Mouse (Mus musculus) limb, embryonic 10.5 days (tissue): ENCODE results near the gene Stat5b. TPM values are rescaled to one million over a fixed set of nuclear protein-coding genes. Genes with fewer than 3 reads are reported as not detected.
A peak's percentile ranks its signal among the peaks of the same experiment; 100 is the strongest.

Source experiments
- DNase-seq: peaks from one replicate; pipeline ENCODE4 v3.0.0-alpha.2; 2017; ENCODE audit warnings: low spot score
- H3K27ac ChIP-seq: fragments of 300-500 bp; sonication (generic); 2 replicates; pipeline ENCODE4 v1.5.1; 2016; ENCODE audit warnings: mild to moderate bottlenecking
- H3K27me3 ChIP-seq: fragments of 300-500 bp; sonication (generic); 2 replicates; pipeline ENCODE4 v1.6.1; 2016; ENCODE audit warnings: low read depth, mild to moderate bottlenecking; ENCODE audit not compliant: poor library complexity, severe bottlenecking
- H3K36me3 ChIP-seq: fragments of 300-500 bp; sonication (generic); 2 replicates; pipeline ENCODE4 v1.6.1; 2016; ENCODE audit warnings: mild to moderate bottlenecking, moderate library complexity
- H3K4me1 ChIP-seq: fragments of 300-500 bp; sonication (generic); 2 replicates; pipeline ENCODE4 v1.6.1; 2016
- H3K4me3 ChIP-seq: fragments of 300-500 bp; sonication (generic); 2 replicates; pipeline ENCODE4 v1.5.1; 2016; ENCODE audit warnings: mild to moderate bottlenecking, moderate library complexity
- H3K9me3 ChIP-seq: fragments of 300-500 bp; sonication (generic); replicated peaks from 2 replicates; pipeline ENCODE4 v1.6.1; 2016; ENCODE audit warnings: mild to moderate bottlenecking
- WGBS: fragments of 180-500 bp; shearing (Covaris S2); methylation state at CpG from one replicate; pipeline ENCODE4 v1.1.7; 2016; 5-methylcytosine and 5-hydroxymethylcytosine counted together
- polyA plus RNA-seq: library from polyadenylated mRNA; unstranded; fragments of >200 nt; fragmentation: Nextera tagmentation; extraction: Ambion mirVana; gene quantifications from 2 replicates; pipeline ENCODE4 v1.2.1, GENCODE M21; 2016

The Stat5b gene
- polyA plus RNA-seq, 1 experiment from 2014 or later, result 15.6 TPM

DNA sequence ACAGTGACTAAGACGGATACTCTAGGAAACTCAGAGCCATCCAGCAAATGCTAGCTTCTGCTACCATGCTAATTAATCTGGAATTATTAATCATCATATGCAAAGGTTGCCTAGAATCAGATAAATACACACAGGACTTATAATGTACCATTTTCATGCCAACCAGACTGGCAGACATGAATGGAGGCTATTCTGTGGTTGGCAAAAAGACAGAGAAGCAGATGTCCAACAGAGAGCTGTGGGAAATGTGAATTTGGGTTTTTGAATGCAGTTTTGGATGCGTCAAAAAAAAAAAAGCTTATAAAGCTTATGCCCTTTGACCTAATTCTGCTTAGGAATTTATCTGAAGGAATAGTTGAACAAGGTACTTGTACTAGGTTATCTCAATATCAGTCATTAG is 64.8 kb downstream of the Stat5b start:
- H3K36me3 ChIP-seq, result peaks cover 35% of the 10 kb centered on the region
- H3K4me1 ChIP-seq, result peaks cover 28% of the 10 kb centered on the region
- DNase-seq, result no peak
- no peaks in the 10 kb centered on the region for H3K9me3 ChIP-seq
- H3K27me3 ChIP-seq, result no peaks in the 10 kb centered on the region
- no peak overlapping the region for H3K27ac ChIP-seq
- no peak overlapping the region for H3K4me3 ChIP-seq
- WGBS, result 93% methylated on average over 2 of the region's 2 CpGs

DNA sequence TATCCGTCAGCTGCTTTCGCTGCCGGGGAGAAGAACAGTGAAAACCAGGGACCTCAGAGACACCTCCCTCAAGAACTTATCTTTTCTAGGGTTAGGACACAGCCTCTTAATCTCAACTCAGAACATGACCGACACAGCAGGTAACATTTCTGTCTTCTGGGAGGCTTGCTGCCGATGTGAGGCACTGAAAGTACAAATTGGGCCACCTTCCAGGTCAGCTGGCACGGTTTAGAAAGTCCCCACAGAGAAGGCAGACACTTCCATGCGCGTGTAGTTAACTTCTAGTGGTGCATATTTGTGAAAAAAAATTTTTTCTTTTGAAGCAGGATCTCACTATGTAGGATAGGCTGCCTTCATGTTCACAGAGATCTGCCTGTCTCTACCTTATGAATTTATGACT is 66.2 kb downstream of the Stat5b start:
- WGBS, result 90% methylated on average over 8 of the region's 8 CpGs
- Histone ChIP-seq H3K9me3 (no peaks in the 10 kb centered on the region), H3K27me3 (no peaks in the 10 kb centered on the region), H3K4me1 (peaks cover 24% of the 10 kb centered on the region), H3K36me3 (peaks cover 31% of the 10 kb centered on the region), H3K27ac (no peak overlapping the region), H3K4me3 (no peak overlapping the region)
- no peak for DNase-seq

DNA sequence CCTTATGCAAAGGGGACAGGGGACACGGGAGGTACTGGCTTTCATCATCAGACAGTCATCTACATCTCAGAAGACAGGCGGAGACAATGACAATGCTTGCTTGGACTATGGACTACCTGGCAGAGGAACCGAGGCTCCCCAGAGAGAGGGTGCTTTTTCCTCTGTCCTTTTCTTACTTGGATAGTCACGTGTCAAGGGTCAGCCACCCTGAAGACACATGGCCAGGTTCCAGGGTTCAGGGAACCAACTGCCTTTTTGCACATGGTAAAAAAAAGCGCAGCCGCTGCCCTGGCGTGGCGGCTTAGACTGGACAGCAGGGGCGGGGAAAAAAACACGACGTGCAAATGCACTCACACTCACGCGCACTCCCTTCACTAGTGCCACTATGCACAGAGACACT is 68.0 kb downstream of the Stat5b start:
- no peak for DNase-seq
- H3K27ac ChIP-seq, result no peak overlapping the region
- no peaks in the 10 kb centered on the region for H3K9me3 ChIP-seq
- peaks cover 33% of the 10 kb centered on the region for H3K36me3 ChIP-seq
- WGBS, result 90% methylated on average over 13 of the region's 13 CpGs
- H3K4me3 ChIP-seq, result no peak overlapping the region
- peaks cover 15% of the 10 kb centered on the region for H3K4me1 ChIP-seq
- no peaks in the 10 kb centered on the region for H3K27me3 ChIP-seq

DNA sequence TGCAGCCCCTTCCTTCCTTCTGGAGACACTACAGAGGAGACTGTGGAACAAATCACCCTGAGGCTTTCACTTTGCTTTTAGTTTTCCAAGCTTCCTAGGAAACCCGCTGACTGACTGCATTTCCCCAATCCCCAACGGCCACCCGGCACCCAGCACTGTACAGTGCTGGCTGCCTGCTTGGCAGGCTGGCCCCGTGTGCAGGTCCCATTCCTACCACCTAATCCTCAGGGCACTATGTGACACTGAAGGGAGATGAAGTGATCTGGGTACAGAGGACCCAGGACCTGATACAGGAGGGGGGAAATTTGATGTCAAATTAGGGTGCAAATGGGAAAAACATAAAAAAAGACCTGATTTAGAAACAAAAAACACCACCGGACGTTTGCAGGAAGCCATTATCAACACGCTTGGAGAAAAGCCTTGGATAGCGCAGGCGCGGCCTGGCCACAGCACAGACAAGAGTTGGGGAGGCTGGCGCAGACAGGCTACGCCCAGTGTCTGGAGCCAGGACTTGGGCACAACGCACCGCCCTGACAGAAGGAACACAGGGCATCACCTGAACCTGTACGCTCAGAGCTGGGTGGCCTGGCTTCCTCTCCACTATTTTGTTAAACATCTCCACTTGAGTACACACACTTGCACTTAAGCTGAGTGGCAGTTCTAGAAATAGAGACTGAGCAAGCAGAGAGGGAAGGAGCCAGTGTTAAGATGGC is 68.6 kb downstream of the Stat5b start:
- Histone ChIP-seq H3K9me3 (no peaks in the 10 kb centered on the region), H3K36me3 (peaks cover 33% of the 10 kb centered on the region), H3K27me3 (no peaks in the 10 kb centered on the region), H3K4me3 (no peak overlapping the region), H3K4me1 (peaks cover 8% of the 10 kb centered on the region), H3K27ac (no peak overlapping the region)
- WGBS, result 90% methylated on average over 15 of the region's 15 CpGs
- DNase-seq, result no peak

DNA sequence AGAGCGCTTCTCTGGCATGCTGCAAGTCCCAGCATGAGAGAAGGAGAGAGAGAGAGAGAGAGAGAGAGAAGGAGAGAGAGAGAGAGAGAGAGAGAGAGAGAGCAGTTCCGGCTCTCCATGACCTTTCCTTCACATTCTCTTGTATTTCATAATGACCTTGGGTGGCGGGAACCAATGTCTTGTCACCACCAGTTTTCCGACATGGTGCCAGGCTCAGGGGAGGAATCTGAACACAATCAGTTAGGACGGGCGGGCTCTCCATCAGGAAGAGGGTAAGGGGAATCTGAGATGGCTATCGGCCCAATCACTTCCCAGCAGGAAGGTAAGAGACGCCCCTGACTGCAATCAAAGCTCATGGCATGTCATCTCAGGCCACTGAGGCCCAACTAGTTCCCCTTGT is 70.3 kb downstream of the Stat5b start:
- WGBS, result 83% methylated on average over 8 of the region's 8 CpGs
- Histone ChIP-seq H3K9me3 (no peaks in the 10 kb centered on the region), H3K4me1 (no peaks in the 10 kb centered on the region), H3K4me3 (no peak overlapping the region), H3K36me3 (peaks cover 30% of the 10 kb centered on the region), H3K27ac (no peak overlapping the region), H3K27me3 (no peaks in the 10 kb centered on the region)
- DNase-seq, result no peak

DNA sequence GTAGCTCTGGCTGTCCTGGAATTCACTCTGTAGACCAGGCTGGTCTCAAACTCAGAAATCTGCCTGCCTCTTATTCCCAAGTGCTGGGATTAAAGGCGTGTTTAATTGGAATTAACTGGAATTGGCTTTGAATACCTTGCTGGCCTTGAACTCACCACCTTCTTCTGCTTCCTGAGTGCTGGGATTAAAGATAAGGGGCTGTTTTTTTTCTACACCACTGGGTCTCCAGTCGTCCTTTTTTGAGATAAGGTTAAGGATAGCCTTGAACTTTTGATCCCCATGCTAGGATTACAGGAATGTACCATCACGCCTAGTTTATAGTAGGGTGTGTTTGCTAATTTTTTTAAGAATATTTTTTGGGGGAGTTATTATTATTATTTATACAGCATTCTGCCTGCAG is 72.5 kb downstream of the Stat5b start:
- no peak for DNase-seq
- WGBS, result 75% methylated on average over 3 of the region's 3 CpGs
- Histone ChIP-seq H3K4me1 (no peaks in the 10 kb centered on the region), H3K27me3 (no peaks in the 10 kb centered on the region), H3K9me3 (no peaks in the 10 kb centered on the region), H3K4me3 (no peak overlapping the region), H3K36me3 (peaks cover 19% of the 10 kb centered on the region), H3K27ac (no peak overlapping the region)

DNA sequence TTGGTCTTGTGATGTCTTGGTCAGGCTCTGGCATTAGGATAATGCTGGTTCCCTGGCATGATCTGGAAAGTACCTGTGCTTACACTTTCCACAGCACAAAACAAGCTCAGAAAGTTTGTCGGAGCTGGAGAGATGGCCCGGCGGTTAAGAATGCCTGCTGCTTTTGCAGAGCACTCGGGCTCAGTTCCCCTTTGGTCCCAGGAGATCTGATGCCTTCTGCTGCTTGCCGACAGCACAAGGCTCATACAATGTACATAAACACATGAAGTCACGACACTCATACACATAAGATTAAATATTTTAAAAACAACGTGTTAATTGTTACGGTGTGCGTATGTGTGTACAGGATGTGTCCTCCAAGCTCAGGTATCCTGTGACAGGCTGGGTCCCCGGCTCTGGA is 74.6 kb downstream of the Stat5b start:
- no peaks in the 10 kb centered on the region for H3K9me3 ChIP-seq
- H3K36me3 ChIP-seq, result peaks cover 4% of the 10 kb centered on the region; the same call in 1 of the 2 replicates
- no peaks in the 10 kb centered on the region for H3K27me3 ChIP-seq
- 88% methylated on average over 10 of the region's 10 CpGs for WGBS
- no peak for DNase-seq
- H3K4me3 ChIP-seq, result no peak overlapping the region
- H3K4me1 ChIP-seq, result peaks cover 3% of the 10 kb centered on the region
- H3K27ac ChIP-seq, result no peak overlapping the region

DNA sequence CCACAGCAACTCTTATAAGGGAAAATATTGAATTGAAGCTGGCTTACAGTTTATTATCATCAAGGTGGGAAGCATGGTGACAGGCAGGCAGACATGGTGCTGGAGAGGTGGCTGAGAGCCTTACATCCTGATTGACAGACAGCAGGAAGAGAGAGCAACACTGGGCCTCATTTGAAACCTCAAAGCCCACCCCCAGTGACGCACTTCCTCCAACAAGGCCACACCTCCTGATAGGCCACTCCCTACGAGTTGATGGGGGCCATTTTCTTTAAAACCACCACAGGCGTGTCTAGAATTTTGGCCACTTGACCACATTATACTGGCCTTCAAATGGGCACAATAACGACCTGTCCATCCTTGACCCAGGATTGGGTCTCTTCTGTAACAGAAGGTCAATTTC is 76.3 kb downstream of the Stat5b start:
- Histone ChIP-seq H3K27me3 (no peaks in the 10 kb centered on the region), H3K36me3 (peaks cover 4% of the 10 kb centered on the region; the same call in 1 of the 2 replicates), H3K9me3 (no peaks in the 10 kb centered on the region), H3K27ac (no peak overlapping the region), H3K4me3 (no peak overlapping the region), H3K4me1 (peaks cover 14% of the 10 kb centered on the region)
- DNase-seq, result no peak
- 70% methylated on average over 4 of the region's 4 CpGs for WGBS

DNA sequence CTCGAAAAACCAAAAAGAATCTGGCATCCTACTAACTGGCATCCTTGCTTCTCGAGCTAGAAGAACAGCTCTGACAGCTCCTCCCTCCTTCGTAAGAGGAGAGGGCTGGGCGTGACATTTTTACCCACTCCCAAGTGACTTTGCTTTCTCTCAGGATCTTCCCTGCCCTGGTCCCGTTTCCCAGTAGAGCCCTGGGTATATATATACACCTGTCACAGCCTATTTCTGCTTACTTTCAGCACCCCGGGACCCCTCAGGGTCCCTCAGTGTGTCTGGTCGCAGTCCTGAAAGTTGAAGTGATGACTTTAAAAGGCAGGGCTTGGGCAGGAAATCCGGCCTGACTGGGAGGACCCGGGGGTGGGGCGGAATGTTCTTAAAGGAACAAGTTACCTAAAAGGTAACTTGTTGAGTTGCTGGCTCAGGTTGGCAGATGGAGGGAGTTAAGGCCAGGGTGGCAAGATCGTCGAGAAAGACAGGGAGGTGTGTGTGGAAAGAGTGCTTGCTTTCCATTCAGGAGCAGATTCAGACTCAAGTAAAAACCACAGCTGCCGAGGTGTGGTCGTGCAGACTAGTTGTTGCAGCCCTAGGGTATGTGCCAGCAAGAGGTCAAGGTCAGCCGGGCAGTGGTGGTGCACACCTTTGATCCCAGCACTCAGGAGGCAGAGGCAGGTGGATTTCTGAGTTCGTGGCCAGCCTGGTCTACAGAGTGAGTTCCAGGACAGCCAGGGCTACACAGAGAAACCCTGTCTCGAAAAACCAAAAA is 79.7 kb downstream of the Stat5b start, which contains the start of gene Ghdc:
Gene Ghdc (minus strand): TSS at position 312 of the 763 bp plus-strand sequence.
- Histone ChIP-seq H3K9me3 (no peaks in the 10 kb centered on the region), H3K27ac (peak within 1 kb of the TSS; percentile 61; the same call in 1 of the 2 replicates), H3K4me3 (peak within 1 kb of the TSS; percentile 62), H3K4me1 (peaks cover 14% of the 10 kb centered on the region), H3K36me3 (no peaks in the 10 kb centered on the region), H3K27me3 (no peaks in the 10 kb centered on the region)
- peak; percentile 77 for DNase-seq
- 23% methylated on average over 17 of the region's 17 CpGs for WGBS

DNA sequence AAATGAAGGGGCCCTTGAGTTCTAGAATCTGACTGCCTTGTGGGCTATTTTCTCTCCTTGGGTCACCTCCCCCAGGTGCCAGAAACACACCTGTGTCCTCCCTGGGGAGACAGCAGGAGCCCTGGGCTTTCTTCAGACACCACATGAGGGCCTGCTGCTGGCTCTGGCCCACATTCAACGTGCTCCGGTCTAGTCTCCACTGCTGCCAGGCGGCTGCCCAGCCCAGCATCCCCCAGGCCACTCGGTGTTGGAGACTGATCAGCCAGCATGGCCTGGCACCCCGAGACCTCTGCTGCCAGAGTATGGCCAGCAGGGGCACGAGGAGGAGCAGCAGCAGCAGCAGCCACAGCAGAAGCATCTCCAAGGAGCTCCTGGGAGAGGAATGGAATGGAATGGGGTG is 80.5 kb downstream of the Stat5b start:
- Histone ChIP-seq H3K36me3 (no peaks in the 10 kb centered on the region), H3K4me3 (peak overlapping the region; percentile 62), H3K4me1 (peaks cover 14% of the 10 kb centered on the region), H3K9me3 (no peaks in the 10 kb centered on the region), H3K27me3 (0 out of 2 replicates have a peak, but pooled peaks cover 3% of the 10 kb centered on the region), H3K27ac (0 out of 2 replicates have a peak overlapping the region, but pooled peaks have one; percentile 61)
- WGBS, result 55% methylated on average over 6 of the region's 6 CpGs
- no peak for DNase-seq

DNA sequence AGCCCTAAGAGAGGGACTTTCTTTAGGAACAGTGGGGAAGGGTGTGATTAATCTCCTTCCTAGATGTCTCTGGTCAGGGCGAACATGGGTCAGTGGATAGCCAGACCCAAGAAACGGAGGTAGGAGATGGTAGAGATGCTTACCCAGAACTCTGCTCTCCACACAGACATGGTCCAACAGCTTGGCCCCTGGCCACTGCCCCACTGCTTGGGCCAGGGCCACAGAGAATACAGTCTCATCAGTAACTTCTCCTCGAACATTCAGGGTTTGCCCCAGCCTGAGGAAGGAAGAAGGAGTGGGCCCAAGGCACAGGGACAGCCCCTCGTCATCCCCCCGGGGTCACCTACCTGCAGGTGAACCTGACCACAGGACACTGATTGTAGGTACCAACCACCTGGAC is 82.7 kb downstream of the Stat5b start:
- Histone ChIP-seq H3K4me3 (no peak overlapping the region), H3K27ac (no peak overlapping the region), H3K9me3 (no peaks in the 10 kb centered on the region), H3K36me3 (no peaks in the 10 kb centered on the region), H3K27me3 (peaks cover 10% of the 10 kb centered on the region), H3K4me1 (peaks cover 14% of the 10 kb centered on the region)
- DNase-seq, result no peak
- WGBS, result 87% methylated on average over 5 of the region's 5 CpGs

DNA sequence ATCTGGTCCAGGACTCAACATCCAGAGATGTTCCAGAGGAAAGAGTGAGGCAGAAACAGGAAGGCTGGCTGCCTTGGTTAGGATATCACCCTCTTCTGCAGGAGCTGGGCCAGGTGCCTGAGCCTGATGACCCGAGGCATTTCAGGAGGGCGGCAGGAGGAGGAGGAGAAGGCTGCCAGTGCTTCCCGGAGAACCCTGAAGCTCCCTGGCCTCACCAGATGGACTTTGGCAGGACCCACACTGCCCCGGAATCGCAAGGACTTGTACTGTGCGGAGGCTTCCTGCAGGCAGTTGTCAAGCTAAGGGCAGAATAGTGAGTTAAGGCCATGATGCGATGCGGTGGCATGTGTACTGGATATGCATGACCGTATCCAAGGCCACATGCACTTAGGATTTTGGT is 83.8 kb downstream of the Stat5b start:
- WGBS, result 81% methylated on average over 9 of the region's 9 CpGs
- no peaks in the 10 kb centered on the region for H3K36me3 ChIP-seq
- no peak overlapping the region for H3K4me3 ChIP-seq
- H3K27me3 ChIP-seq, result peaks cover 21% of the 10 kb centered on the region
- peaks cover 17% of the 10 kb centered on the region for H3K4me1 ChIP-seq
- no peak overlapping the region for H3K27ac ChIP-seq
- DNase-seq, result no peak
- H3K9me3 ChIP-seq, result no peaks in the 10 kb centered on the region

DNA sequence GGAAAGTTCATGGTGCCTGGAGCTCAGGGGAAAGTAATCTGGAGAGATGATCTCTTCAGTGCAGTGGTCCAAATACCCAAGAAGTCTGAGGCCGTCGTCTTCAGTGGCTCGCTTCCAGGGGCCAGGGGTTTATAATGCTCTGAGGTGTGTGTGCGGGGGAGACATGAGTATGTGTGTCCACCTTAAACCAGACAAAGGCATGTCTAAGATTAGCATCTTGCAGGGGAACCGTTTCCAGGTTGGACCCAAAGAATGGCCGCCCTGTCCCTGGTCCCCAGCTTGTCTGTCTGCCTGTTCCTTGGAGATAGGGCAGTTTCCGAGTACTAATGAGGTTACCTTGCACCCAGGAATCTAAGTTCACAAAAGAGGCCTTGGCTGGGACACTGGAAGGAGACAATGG is 87.7 kb downstream of the Stat5b start, which contains the start of gene Hcrt:
Gene Hcrt (minus strand): TSS at position 101 of the 400 bp plus-strand sequence.
- H3K4me3 ChIP-seq, result peak within 1 kb of the TSS; percentile 56
- WGBS, result 89% methylated on average over 7 of the region's 7 CpGs
- H3K9me3 ChIP-seq, result no peaks in the 10 kb centered on the region
- DNase-seq, result no peak
- peaks cover 24% of the 10 kb centered on the region for H3K4me1 ChIP-seq
- peaks cover 57% of the 10 kb centered on the region for H3K27me3 ChIP-seq
- H3K27ac ChIP-seq, result peak within 1 kb of the TSS; percentile 11; the same call in 1 of the 2 replicates
- no peaks in the 10 kb centered on the region for H3K36me3 ChIP-seq
